Mouse (Mus musculus): ENCODE results near the gene Lgals4. TPM values are rescaled to one million over a fixed set of nuclear protein-coding genes. Genes with fewer than 3 reads are reported as not detected.

The Lgals4 gene
- total and polyA plus RNA-seq, 3 experiments, result 2.1 to 5.1 TPM; not detected in 1

DNA sequence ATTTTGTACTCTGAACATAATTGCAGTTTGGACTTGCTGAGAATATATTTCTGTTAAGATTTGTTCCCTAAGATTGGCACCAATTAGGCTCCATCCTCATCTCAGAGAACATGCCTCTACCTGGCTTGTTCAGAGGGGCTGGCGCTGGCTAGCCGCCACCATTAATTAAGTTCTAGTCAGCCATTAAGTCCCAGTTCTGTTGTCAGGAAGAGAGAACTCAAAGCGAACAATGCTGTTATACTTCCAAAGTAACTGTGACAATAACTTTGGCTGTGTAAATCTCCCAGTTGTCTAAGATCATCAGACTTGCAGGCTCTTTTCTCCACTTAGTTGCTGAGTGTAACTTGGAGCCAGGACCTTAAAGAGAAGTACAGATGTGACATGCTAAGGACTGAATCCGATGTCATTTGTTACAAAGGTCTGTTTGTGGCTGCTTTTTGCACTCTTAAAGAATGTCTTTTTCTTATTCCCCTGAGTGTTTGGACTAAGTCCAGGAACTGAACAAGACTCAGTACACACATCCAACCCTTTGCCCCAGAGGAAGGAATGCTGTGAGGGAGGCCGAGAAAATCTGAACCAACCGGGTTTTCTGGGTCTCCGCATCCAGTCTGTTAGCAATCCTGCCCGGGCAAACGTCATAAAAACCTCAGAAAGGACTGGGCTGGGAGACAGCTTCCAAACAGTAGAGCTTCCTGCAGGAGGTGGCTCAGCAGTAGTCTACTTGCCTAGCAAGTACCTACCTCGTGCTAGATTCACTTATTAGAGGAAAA lies 31.6 kb upstream of the Lgals4 start:
- peaks cover under 1% of the 10 kb centered on the region; the same call in 1 of the 2 replicates for H3K79me2 ChIP-seq (ENCODE audit: control insufficient read depth, insufficient read depth, low read length, poor library complexity)
- TF ChIP-seq RCOR1 (IDR thresholded peaks at IDR 0.05; ENCODE audit: low read depth, low read length), result no peak
- no peaks in the 10 kb centered on the region for H3K27me3 ChIP-seq (ENCODE audit: control insufficient read depth in 1 of 2, insufficient read depth in 2 of 2, low read length in 2 of 2)
- H3K9me3 ChIP-seq (replicated peaks; ENCODE audit: insufficient read depth, low read length), result no peaks in the 10 kb centered on the region
- peaks cover 0 to 22% of the 10 kb centered on the region in 2 experiments; a peak in 2 of 4 replicates for H3K36me3 ChIP-seq (ENCODE audit: control insufficient read depth in 1 of 2, insufficient read depth in 2 of 2, low read length in 2 of 2)
- peak overlapping the region; percentile 44 for H3K9ac ChIP-seq (ENCODE audit: control insufficient read depth, low read depth, low read length, poor library complexity, severe bottlenecking)
- peaks cover 18 to 19% of the 10 kb centered on the region in 2 experiments for H3K4me1 ChIP-seq (ENCODE audit: control insufficient read depth in 1 of 2, insufficient read depth in 2 of 2, low read length in 2 of 2)
- peak overlapping the region; percentile 72 for H3K27ac ChIP-seq (ENCODE audit: control insufficient read depth, low read depth, low read length)
- H3K4me3 ChIP-seq (ENCODE audit: control insufficient read depth in 1 of 2, insufficient read depth in 1 of 2, low read depth in 2 of 2, low read length in 2 of 2), result 0 out of 4 replicates have a peak overlapping the region, but pooled peaks of 1 of the 2 experiments have one; percentile 4
- no peak for DNase-seq (ENCODE audit: low read depth, low spot score)

DNA sequence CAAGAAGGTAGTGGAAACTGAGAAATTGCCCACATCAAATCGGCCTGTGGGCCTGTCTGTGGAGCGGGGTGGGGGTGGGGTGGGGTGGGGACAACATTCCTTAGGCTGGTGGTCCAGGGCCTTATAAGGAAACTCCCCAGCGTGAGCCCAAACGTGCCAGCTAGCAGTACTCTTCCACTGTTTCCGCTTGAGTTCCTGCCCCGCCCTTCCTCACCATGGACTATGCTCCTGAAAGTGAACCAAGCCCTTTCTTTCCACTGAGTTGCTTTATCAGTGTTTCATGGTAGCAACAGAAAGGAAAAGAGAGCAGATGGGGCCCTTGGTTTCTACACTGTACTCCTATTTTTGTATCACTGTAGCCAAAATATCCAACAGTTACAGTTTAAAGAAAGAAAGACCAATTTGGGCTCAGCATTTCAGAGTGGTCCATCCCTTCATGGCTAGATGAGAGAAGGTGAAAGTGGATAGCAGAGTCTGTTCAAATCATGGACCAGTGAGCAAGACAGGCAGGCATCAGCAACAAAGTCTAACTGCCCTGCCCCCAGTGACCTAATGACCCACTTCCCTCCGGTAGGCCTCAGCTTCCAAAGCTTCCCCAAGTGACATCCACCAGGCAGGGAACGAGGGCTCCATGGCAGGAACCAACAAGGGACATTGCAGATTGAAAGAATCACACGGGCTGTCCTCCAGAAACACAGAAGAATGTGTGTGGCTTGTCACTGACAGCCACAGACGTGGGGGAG lies 30.6 kb upstream of the Lgals4 start:
- DNase-seq (ENCODE audit: low read depth, low spot score), result peak; percentile 75
- H3K36me3 ChIP-seq (ENCODE audit: control insufficient read depth in 1 of 2, insufficient read depth in 2 of 2, low read length in 2 of 2), result peaks cover 0 to 24% of the 10 kb centered on the region in 2 experiments; a peak in 2 of 4 replicates
- peak overlapping the region; percentile 44 for H3K9ac ChIP-seq (ENCODE audit: control insufficient read depth, low read depth, low read length, poor library complexity, severe bottlenecking)
- peaks cover 18 to 24% of the 10 kb centered on the region in 2 experiments for H3K4me1 ChIP-seq (ENCODE audit: control insufficient read depth in 1 of 2, insufficient read depth in 2 of 2, low read length in 2 of 2)
- H3K27me3 ChIP-seq (ENCODE audit: control insufficient read depth in 1 of 2, insufficient read depth in 2 of 2, low read length in 2 of 2), result no peaks in the 10 kb centered on the region
- H3K27ac ChIP-seq (ENCODE audit: control insufficient read depth, low read depth, low read length), result peak overlapping the region; percentile 72
- no peak overlapping the region for H3K4me3 ChIP-seq (ENCODE audit: control insufficient read depth in 1 of 2, insufficient read depth in 1 of 2, low read depth in 2 of 2, low read length in 2 of 2)
- H3K79me2 ChIP-seq (ENCODE audit: control insufficient read depth, insufficient read depth, low read length, poor library complexity), result no peaks in the 10 kb centered on the region; the same call in 1 of the 2 replicates
- H3K9me3 ChIP-seq (replicated peaks; ENCODE audit: insufficient read depth, low read length), result no peaks in the 10 kb centered on the region
- TF ChIP-seq GATA1 (IDR thresholded peaks at IDR 0.05; ENCODE audit: low read depth, low read length) (peak; percentile 50; the same call in 1 of the 2 replicates), ETS1 (IDR thresholded peaks at IDR 0.05; ENCODE audit: low read depth, low read length) (peak; percentile 36; the same call in 1 of the 2 replicates), E2F4 (IDR thresholded peaks at IDR 0.05; ENCODE audit: borderline replicate concordance, low read depth, low read length) (no peak), KAT2A (conservative IDR thresholded peaks at IDR 0.05; ENCODE audit: low read depth, low read length) (no peak), SIN3A (IDR thresholded peaks at IDR 0.05; ENCODE audit: low read length) (0 out of 2 replicates have a peak, but pooled peaks have one; percentile 16), CTCF (IDR thresholded peaks at IDR 0.05 in 2 of 3, conservative IDR thresholded peaks at IDR 0.05 in 1 of 3; ENCODE audit: control insufficient read depth in 1 of 3, insufficient read depth in 1 of 3, low read depth in 2 of 3, low read length in 3 of 3, poor library complexity in 1 of 3, severe bottlenecking in 1 of 3) (no peak), ZC3H11A (IDR thresholded peaks at IDR 0.05; ENCODE audit: low read depth, low read length) (no peak), ZNF384 (IDR thresholded peaks at IDR 0.05; ENCODE audit: low read depth, low read length) (no peak), ELF1 (IDR thresholded peaks at IDR 0.05; ENCODE audit: low read depth, low read length) (no peak), JUND (IDR thresholded peaks at IDR 0.05; ENCODE audit: low read depth, low read length) (no peak), MEF2A (IDR thresholded peaks at IDR 0.05; ENCODE audit: extremely low read depth, insufficient replicate concordance, low read depth, low read length, poor library complexity, severe bottlenecking) (no peak), POLR2AphosphoS5 (IDR thresholded peaks at IDR 0.05; ENCODE audit: borderline replicate concordance, low read depth, low read length) (no peak), RCOR1 (IDR thresholded peaks at IDR 0.05; ENCODE audit: low read depth, low read length) (no peak), MYB (IDR thresholded peaks at IDR 0.05; ENCODE audit: low read depth, low read length) (no peak), POLR2AphosphoS2 (IDR thresholded peaks at IDR 0.05; ENCODE audit: low read length) (no peak), TAL1 (IDR thresholded peaks at IDR 0.05; ENCODE audit: low read length) (peak; percentile 25; the same call in 1 of the 2 replicates), MXI1 (IDR thresholded peaks at IDR 0.05; ENCODE audit: low read depth, low read length) (no peak; the same call in 1 of the 2 replicates), GABPA (IDR thresholded peaks at IDR 0.05; ENCODE audit: low read depth, low read length) (no peak), CHD1 (IDR thresholded peaks at IDR 0.05; ENCODE audit: low read depth, low read length) (no peak), MAZ (IDR thresholded peaks at IDR 0.05; ENCODE audit: low read depth, low read length) (0 out of 2 replicates have a peak, but pooled peaks have one; percentile 28), ZKSCAN1 (IDR thresholded peaks at IDR 0.05; ENCODE audit: low read depth, low read length) (no peak), HCFC1 (IDR thresholded peaks at IDR 0.05; ENCODE audit: low read depth, low read length) (0 out of 2 replicates have a peak, but pooled peaks have one; percentile 16), POLR2A (IDR thresholded peaks at IDR 0.05; ENCODE audit: control insufficient read depth in 1 of 2, insufficient read depth in 1 of 2, low read depth in 1 of 2, low read length in 2 of 2, poor library complexity in 1 of 2) (0 out of 4 replicates have a peak, but pooled peaks of 1 of the 2 experiments have one; percentile 31), RAD21 (IDR thresholded peaks at IDR 0.05; ENCODE audit: low read depth, low read length) (no peak), ZMIZ1 (IDR thresholded peaks at IDR 0.05; ENCODE audit: low read depth, low read length) (no peak), CHD2 (IDR thresholded peaks at IDR 0.05; ENCODE audit: low read length) (no peak), MYC (IDR thresholded peaks at IDR 0.05; ENCODE audit: low read depth, low read length) (no peak), MAFK (IDR thresholded peaks at IDR 0.05; ENCODE audit: borderline replicate concordance, low read depth, low read length) (no peak)
